Mouse (Mus musculus) stomach, embryonic 16.5 days (tissue): ENCODE measurements at regions not wholly inside any gene's neighbourhood (a gene's known extent, or its start where the extent isn't known, plus 50 kb on each side); places are given as distances from the start of the nearest gene placed in this dataset.

Experiments
- ATAC-seq: fragments of 200-750 bp; cut with Nextera tagmentation; 2 replicates; pipeline ENCODE4 v1.8.0; 2017; ENCODE audit warnings: moderate number of reproducible peaks, moderate TSS enrichment; ENCODE audit not compliant: insufficient read depth, low FRiP score
- H3K27ac ChIP-seq: fragments of 300-500 bp; sonication (generic); 2 replicates; pipeline ENCODE4 v1.5.1; 2014; ENCODE audit warnings: low read length
- H3K27me3 ChIP-seq: fragments of 300-500 bp; sonication (generic); 2 replicates; pipeline ENCODE4 v1.6.1; 2014; ENCODE audit warnings: low read length, control low read depth, mixed read lengths; ENCODE audit not compliant: control insufficient read depth, insufficient read depth
- H3K36me3 ChIP-seq: fragments of 300-500 bp; sonication (generic); 2 replicates; pipeline ENCODE4 v1.6.1; 2014; ENCODE audit warnings: low read length; ENCODE audit not compliant: control insufficient read depth, insufficient read depth
- H3K4me1 ChIP-seq: fragments of 300-500 bp; sonication (generic); 2 replicates; pipeline ENCODE4 v1.6.1; 2014; ENCODE audit warnings: low read length, control low read depth, mixed read lengths; ENCODE audit not compliant: control insufficient read depth, insufficient read depth
- H3K4me2 ChIP-seq: fragments of 300-500 bp; sonication (generic); 2 replicates; pipeline ENCODE4 v1.6.1; 2014; ENCODE audit warnings: low read depth, low read length, mixed read lengths
- H3K4me3 ChIP-seq: fragments of 300-500 bp; sonication (generic); replicated peaks from 2 replicates; pipeline ENCODE4 v1.5.1; 2014; ENCODE audit warnings: mild to moderate bottlenecking, low read length
- H3K9ac ChIP-seq: fragments of 300-500 bp; sonication (generic); 2 replicates; pipeline ENCODE4 v1.6.1; 2014; ENCODE audit warnings: low read length
- H3K9me3 ChIP-seq: fragments of 300-500 bp; sonication (generic); replicated peaks from 2 replicates; pipeline ENCODE4 v1.6.1; 2016; ENCODE audit warnings: low read length, control low read depth; ENCODE audit not compliant: control insufficient read depth
- WGBS: fragments of 180-500 bp; shearing (Covaris S2); extraction: QIAGEN DNeasy Blood & Tissue Kit; methylation state at CpG from one replicate; pipeline ENCODE4 v1.1.7; 2014; 5-methylcytosine and 5-hydroxymethylcytosine counted together

DNA sequence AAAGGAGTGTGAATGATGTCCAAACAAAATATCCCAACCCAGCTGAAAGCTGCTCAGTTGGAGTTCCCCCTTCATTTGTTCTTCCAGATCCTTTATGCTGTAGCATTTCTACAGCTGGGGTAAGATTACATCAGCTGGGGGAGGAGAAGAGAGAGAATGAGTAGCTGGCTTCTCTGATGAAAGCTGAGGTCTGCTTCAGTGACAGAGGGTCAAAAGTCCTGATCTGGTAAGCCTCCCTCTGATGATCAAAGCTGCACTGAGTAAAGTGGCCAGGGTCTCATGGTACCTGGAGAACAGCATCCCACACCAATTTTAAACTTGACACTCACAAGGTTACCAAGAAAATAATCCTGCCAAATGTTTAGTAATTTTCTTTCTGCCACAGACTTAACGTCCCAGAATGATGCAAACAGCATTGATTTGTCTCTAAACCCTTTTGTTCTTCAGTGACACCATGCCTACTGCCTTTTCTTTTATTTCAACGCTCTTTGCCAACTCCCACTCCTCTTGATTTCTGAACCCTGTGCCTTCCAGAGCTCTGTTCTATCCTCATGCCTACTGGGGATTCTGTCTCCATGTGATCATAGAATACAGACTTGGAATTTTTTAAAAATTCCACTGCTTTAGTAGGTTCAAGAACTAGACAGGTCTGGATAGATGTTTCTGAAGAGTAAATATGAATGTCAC, 119.3 kb upstream of the Fshr start:
- no peak overlapping the region for H3K4me2 ChIP-seq
- no peak overlapping the region for H3K9ac ChIP-seq
- H3K9me3 ChIP-seq, result no peaks in the 10 kb centered on the region
- no peak for ATAC-seq
- no peaks in the 10 kb centered on the region for H3K36me3 ChIP-seq
- H3K27me3 ChIP-seq, result no peaks in the 10 kb centered on the region
- no peak overlapping the region for H3K4me3 ChIP-seq
- no peaks in the 10 kb centered on the region for H3K4me1 ChIP-seq
- WGBS, result 62% methylated on average over 2 of the region's 2 CpGs
- H3K27ac ChIP-seq, result no peak overlapping the region

DNA sequence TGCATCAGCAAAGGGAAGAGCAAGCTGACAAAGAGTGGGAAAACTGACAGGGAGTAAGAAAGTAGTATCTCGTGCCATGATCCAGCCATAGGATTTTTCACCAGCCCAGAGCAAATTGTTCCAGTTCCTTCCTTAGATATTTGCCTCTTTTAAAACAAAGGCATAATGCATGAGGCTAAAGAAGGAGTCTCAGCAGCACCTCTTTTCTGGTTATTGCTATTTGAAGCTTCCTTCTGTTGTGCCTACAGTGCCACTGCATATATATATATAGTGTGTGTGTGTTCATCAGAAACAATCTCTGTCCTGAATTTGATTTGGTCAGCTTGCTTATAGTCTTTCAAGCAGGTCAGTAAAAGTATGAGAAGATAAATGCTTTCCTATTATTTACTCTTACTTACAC, 117.9 kb upstream of the Fshr start:
- no peak overlapping the region for H3K4me3 ChIP-seq
- no peak overlapping the region for H3K27ac ChIP-seq
- WGBS, result 87% methylated on average over 1 of the region's 1 CpGs
- no peak overlapping the region for H3K4me2 ChIP-seq
- no peaks in the 10 kb centered on the region for H3K9me3 ChIP-seq
- no peaks in the 10 kb centered on the region for H3K27me3 ChIP-seq
- H3K36me3 ChIP-seq, result no peaks in the 10 kb centered on the region
- H3K9ac ChIP-seq, result no peak overlapping the region
- no peak for ATAC-seq
- H3K4me1 ChIP-seq, result no peaks in the 10 kb centered on the region

DNA sequence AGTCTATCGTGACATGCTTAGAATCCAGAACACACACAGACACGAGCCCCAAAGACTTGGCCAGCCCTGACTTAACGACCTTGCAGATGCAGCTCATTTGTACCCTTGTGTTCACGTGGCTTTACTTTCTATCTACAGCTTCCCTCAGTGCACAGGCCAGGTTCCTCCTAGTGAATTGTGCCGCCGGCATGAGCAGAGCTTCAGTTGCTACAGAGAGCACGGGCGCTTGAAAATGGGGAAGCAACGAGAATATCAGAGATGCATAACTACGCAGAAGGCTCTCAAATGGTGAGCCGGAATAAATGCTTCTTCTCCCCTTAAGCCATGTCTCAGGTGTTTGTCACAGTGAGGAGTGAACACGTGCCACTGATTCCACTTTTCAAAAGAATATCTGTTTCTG, 110.7 kb upstream of the Fshr start:
- H3K4me3 ChIP-seq, result no peak overlapping the region
- no peak for ATAC-seq
- no peaks in the 10 kb centered on the region for H3K9me3 ChIP-seq
- WGBS, result 73% methylated on average over 12 of the region's 12 CpGs
- H3K27me3 ChIP-seq, result no peaks in the 10 kb centered on the region
- no peak overlapping the region for H3K9ac ChIP-seq
- H3K36me3 ChIP-seq, result no peaks in the 10 kb centered on the region
- no peaks in the 10 kb centered on the region for H3K4me1 ChIP-seq
- H3K27ac ChIP-seq, result no peak overlapping the region
- no peak overlapping the region for H3K4me2 ChIP-seq

DNA sequence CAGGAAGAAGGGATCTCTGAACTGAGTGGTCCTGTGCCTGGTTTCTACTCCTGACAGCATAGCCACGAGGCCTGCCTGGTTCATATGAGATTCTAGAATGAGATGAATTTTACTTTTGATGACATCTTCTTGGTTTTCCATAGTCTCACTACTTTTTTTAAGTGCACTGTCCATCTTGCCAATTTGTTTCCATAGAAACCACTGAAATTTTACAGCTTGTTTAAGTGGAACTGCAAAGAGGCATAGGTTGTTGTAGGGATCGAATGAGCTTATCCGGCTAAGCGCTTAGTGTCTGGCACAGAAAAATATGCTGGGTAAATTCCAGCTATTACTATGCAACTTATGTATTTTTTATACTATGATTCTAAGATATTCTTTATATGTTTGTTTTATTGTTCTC, 100.8 kb upstream of the Fshr start:
- H3K27ac ChIP-seq, result no peak overlapping the region
- no peaks in the 10 kb centered on the region for H3K27me3 ChIP-seq
- no peak overlapping the region for H3K9ac ChIP-seq
- H3K4me2 ChIP-seq, result no peak overlapping the region
- no peaks in the 10 kb centered on the region for H3K36me3 ChIP-seq
- no peaks in the 10 kb centered on the region for H3K4me1 ChIP-seq
- no peak overlapping the region for H3K4me3 ChIP-seq
- ATAC-seq, result no peak
- WGBS, result 65% methylated on average over 4 of the region's 4 CpGs
- H3K9me3 ChIP-seq, result no peaks in the 10 kb centered on the region

DNA sequence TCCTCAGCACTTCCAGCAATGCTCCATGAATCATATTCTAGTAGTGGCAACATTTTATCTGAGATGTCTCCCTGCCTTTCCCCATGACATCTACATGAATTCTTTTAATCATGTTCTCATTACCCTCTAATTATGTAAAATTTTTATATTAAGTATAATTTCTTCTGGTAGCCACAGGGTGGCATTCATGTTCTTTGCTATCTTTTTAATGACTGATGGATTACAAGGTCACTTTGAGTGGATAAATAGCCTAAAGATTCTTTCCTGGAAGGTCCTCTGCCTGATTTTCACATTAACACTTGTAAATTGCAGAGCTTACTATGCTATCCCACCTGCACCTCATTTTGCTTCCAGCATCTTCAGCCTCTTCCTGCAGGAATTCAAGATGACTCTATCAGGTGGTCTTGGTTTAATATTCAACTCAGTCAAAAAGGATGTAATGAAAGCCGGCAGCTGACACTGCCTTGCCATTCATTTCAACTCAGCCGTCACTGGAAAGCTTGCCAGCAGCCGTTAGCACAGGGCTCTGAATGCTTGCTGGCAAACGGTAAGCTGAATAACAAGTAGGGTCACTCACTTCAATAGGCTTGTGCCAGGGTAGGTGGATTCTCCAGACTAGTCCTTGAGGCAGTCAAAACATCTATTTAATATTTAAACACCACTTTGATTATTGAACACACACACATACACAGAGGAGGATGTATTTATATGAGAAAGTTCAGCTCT, 97.0 kb upstream of the Fshr start:
- no peak overlapping the region for H3K9ac ChIP-seq
- 38% methylated on average over 4 of the region's 4 CpGs for WGBS
- H3K9me3 ChIP-seq, result no peaks in the 10 kb centered on the region

DNA sequence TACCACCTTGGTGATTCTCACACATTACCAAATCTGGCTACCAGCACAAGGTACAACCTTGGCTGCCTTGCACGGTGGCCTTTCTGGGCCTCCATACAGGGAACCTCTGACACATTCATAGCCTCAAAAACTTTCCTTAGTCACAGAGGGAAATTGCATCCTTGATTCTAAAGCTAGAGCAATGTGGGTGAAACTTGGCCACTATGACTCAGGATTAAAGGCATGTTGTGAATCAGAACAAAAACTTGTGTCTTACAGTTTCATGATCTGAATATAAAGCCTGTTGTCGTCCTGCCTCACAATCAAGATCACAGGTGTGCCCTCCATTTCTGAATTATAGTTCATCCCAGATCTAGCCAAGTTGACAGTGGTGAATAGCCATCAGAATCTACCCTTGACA, 80.8 kb upstream of the Fshr start:
- no peak overlapping the region for H3K4me3 ChIP-seq
- no peaks in the 10 kb centered on the region for H3K36me3 ChIP-seq
- no peak overlapping the region for H3K9ac ChIP-seq
- 85% methylated on average over 2 of the region's 2 CpGs for whole genome bisulfite sequencing
- H3K9me3 ChIP-seq, result no peaks in the 10 kb centered on the region
- no peak for ATAC-seq
- no peaks in the 10 kb centered on the region for H3K4me1 ChIP-seq
- no peak overlapping the region for H3K4me2 ChIP-seq
- no peak overlapping the region for H3K27ac ChIP-seq
- H3K27me3 ChIP-seq, result no peaks in the 10 kb centered on the region

More for the DNA sequence above, 97.0 kb upstream of the Fshr start:
- Histone ChIP-seq H3K4me3 (no peak overlapping the region), H3K4me1 (no peaks in the 10 kb centered on the region), H3K27ac (no peak overlapping the region), H3K4me2 (no peak overlapping the region), H3K27me3 (no peaks in the 10 kb centered on the region), H3K36me3 (no peaks in the 10 kb centered on the region)
- no peak for ATAC-seq

DNA sequence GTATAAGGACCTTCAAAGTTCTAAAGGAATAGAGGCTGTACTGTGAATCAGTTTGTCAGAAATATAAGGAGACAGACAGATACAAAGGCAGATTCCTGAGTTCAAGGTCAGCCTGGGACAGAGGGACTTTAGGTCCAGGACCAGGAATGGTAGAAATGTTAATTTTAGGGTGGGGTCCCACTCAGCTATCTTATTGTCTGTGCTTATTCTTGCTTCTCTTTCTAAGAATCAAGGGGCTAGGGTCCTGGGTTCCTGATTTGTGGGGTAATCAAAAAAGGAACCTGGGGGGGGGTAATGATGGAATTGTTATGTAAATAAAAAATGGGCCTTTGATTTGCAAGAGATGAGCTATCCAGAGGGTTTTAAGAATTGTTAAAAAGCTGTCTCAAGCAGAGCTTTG, 71.7 kb upstream of the Fshr start:
- H3K27me3 ChIP-seq, result no peaks in the 10 kb centered on the region
- ATAC-seq, result no peak

DNA sequence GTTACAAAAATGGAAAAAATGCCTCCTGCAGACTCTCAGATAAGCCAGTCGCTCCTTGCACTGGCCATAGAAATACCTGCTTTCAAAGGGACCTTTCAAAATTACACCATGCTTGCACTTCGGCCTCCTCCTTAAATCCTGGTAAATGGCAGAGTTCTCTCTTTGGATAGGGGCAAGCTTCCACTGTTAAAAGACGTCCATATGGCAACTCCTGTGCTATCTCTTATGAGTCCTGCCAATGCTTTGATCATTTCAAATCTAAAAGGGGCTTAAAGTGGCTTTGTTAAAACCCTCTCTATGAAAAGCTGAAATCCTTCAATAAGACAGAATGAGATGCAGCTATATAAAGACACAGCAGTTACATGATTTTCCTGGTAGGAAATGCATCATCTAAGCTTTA, 55.2 kb upstream of the Fshr start:
- no peak overlapping the region for H3K4me3 ChIP-seq
- H3K27ac ChIP-seq, result no peak overlapping the region
- no peak overlapping the region for H3K9ac ChIP-seq
- no peak for ATAC-seq
- H3K4me1 ChIP-seq, result no peaks in the 10 kb centered on the region
- no peaks in the 10 kb centered on the region for H3K27me3 ChIP-seq
- no peaks in the 10 kb centered on the region for H3K36me3 ChIP-seq
- WGBS, result 67% methylated on average over 3 of the region's 3 CpGs
- H3K9me3 ChIP-seq, result no peaks in the 10 kb centered on the region
- H3K4me2 ChIP-seq, result no peak overlapping the region

More for the DNA sequence above, 71.7 kb upstream of the Fshr start:
- no peak overlapping the region for H3K4me2 ChIP-seq
- no peak overlapping the region for H3K9ac ChIP-seq
- no peak overlapping the region for H3K4me3 ChIP-seq
- no peaks in the 10 kb centered on the region for H3K36me3 ChIP-seq
- H3K27ac ChIP-seq, result no peak overlapping the region
- no peaks in the 10 kb centered on the region for H3K9me3 ChIP-seq
- no peaks in the 10 kb centered on the region for H3K4me1 ChIP-seq

DNA sequence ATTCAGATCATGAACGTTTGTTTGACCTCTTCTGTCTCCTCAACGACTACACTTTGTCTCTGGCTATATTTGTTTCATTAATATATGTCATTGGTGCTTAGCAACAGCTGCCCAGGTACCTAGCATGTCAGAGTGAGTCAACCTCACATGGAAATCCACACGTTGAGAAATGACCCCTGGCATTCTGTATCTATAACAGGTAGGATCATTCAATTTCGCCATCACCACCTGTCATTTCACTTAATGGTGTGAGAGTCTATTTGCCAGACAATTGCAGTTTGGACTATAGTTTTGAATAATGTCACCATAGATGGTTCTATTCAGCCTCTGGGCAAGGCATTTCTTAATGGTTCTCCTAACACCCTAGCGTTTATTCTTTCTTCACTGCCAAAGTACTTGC, 50.3 kb upstream of the Fshr start:
- no peak overlapping the region for H3K4me3 ChIP-seq
- no peak overlapping the region for H3K9ac ChIP-seq
- H3K27me3 ChIP-seq, result no peaks in the 10 kb centered on the region
- no peaks in the 10 kb centered on the region for H3K9me3 ChIP-seq
- H3K27ac ChIP-seq, result no peak overlapping the region
- no peaks in the 10 kb centered on the region for H3K4me1 ChIP-seq
- no peak for ATAC-seq
- H3K36me3 ChIP-seq, result no peaks in the 10 kb centered on the region
- H3K4me2 ChIP-seq, result no peak overlapping the region
- WGBS, result 58% methylated on average over 5 of the region's 5 CpGs
